Mouse (Mus musculus) heart, embryonic 14.5 days (tissue): ENCODE results near the gene Tbx4. TPM values are rescaled to one million over a fixed set of nuclear protein-coding genes. Genes with fewer than 3 reads are reported as not detected.

Experiments used
- ATAC-seq: fragments of 200-750 bp; cut with Nextera tagmentation; 2 replicates; pipeline ENCODE4 v1.8.0; 2017; ENCODE audit warnings: low read depth, moderate TSS enrichment; ENCODE audit not compliant: insufficient number of reproducible peaks, insufficient read depth, low FRiP score
- H3K27ac ChIP-seq, 2 experiments: fragments of 200-500 bp in 1 of 2; fragments of 300-500 bp in 1 of 2; sonication (generic) in 1 of 2; replicated peaks in 1 of 2; 2 replicates each; pipeline ENCODE4 v1.5.1; 2012 to 2014; ENCODE audit warnings: low read depth in 2 of 2, low read length in 2 of 2, control low read depth in 1 of 2, mild to moderate bottlenecking in 1 of 2, mixed read lengths in 1 of 2; ENCODE audit not compliant: control insufficient read depth in 1 of 2, insufficient read depth in 1 of 2
- H3K27me3 ChIP-seq: fragments of 300-500 bp; sonication (generic); 2 replicates; pipeline ENCODE4 v1.6.1; 2014; ENCODE audit warnings: mild to moderate bottlenecking, low read length, control low read depth; ENCODE audit not compliant: control insufficient read depth, insufficient read depth
- H3K36me3 ChIP-seq: fragments of 300-500 bp; sonication (generic); 2 replicates; pipeline ENCODE4 v1.6.1; 2014; ENCODE audit warnings: mild to moderate bottlenecking, control low read depth, low read length, mixed read lengths; ENCODE audit not compliant: control insufficient read depth, insufficient read depth
- H3K4me1 ChIP-seq, 2 experiments: fragments of 200-500 bp in 1 of 2; fragments of 300-500 bp in 1 of 2; sonication (generic) in 1 of 2; 2 replicates each; pipeline ENCODE4 v1.6.1; 2012 to 2014; ENCODE audit warnings: low read length in 2 of 2, control low read depth in 1 of 2, mixed read lengths in 1 of 2; ENCODE audit not compliant: control insufficient read depth in 2 of 2, insufficient read depth in 2 of 2
- H3K4me2 ChIP-seq: fragments of 300-500 bp; sonication (generic); 2 replicates; pipeline ENCODE4 v1.6.1; 2014; ENCODE audit warnings: mild to moderate bottlenecking, low read length
- H3K4me3 ChIP-seq, 2 experiments: fragments of 200-500 bp in 1 of 2; fragments of 300-500 bp in 1 of 2; sonication (generic) in 1 of 2; 2 replicates each; pipeline ENCODE4 v1.5.1; 2012 to 2014; ENCODE audit warnings: low read length in 2 of 2, mild to moderate bottlenecking in 2 of 2, control low read depth in 1 of 2, low read depth in 1 of 2, moderate library complexity in 1 of 2; ENCODE audit not compliant: control insufficient read depth in 1 of 2, insufficient read depth in 1 of 2
- H3K9ac ChIP-seq: fragments of 300-500 bp; sonication (generic); 2 replicates; pipeline ENCODE4 v1.6.1; 2014; ENCODE audit warnings: mild to moderate bottlenecking, low read length
- H3K9me3 ChIP-seq: fragments of 300-500 bp; sonication (generic); 2 replicates; pipeline ENCODE4 v1.6.1; 2016; ENCODE audit warnings: low read length, control low read depth; ENCODE audit not compliant: control insufficient read depth
- WGBS: fragments of 180-500 bp; shearing (Covaris S2); extraction: QIAGEN DNeasy Blood & Tissue Kit; methylation state at CpG from one replicate; pipeline ENCODE4 v1.1.7; 2014; 5-methylcytosine and 5-hydroxymethylcytosine counted together
- polyA plus RNA-seq: library from polyadenylated mRNA; unstranded; fragments of >200 nt; fragmentation: Nextera tagmentation; extraction: Ambion mirVana; gene quantifications from 2 replicates; pipeline ENCODE4 v1.2.1, GENCODE M21; 2014

Gene Tbx4
- polyA plus RNA-seq, 1 experiment from 2014 or later: 0.23 TPM

GRCm38 (mm10) chr11:85917091-85917992 lies 31.1 kb downstream of the Tbx4 start:
- Histone ChIP-seq H3K4me1 (peaks cover 3 to 8% of the 10 kb centered on the region in 2 experiments; a peak in 1 of 4 replicates), H3K36me3 (no peaks in the 10 kb centered on the region), H3K27ac (no peak overlapping the region), H3K27me3 (peaks cover 24% of the 10 kb centered on the region), H3K9ac (no peak overlapping the region), H3K4me3 (no peak overlapping the region), H3K9me3 (no peaks in the 10 kb centered on the region), H3K4me2 (no peak overlapping the region)
- ATAC-seq: no peak
- WGBS: 52% methylated on average over 12 of the region's 12 CpGs

- Histone ChIP-seq H3K27ac (no peak overlapping the region), H3K9ac (no peak overlapping the region), H3K27me3 (peaks cover 30% of the 10 kb centered on the region), H3K36me3 (no peaks in the 10 kb centered on the region), H3K4me3 (no peak overlapping the region), H3K4me2 (no peak overlapping the region), H3K4me1 (peaks cover 3 to 8% of the 10 kb centered on the region in 2 experiments; a peak in 1 of 4 replicates), H3K9me3 (no peaks in the 10 kb centered on the region)
- ATAC-seq: no peak
- WGBS: 23% methylated on average over 11 of the region's 11 CpGs
These were observed 31.7 kb downstream of the Tbx4 start for GRCm38 (mm10) chr11:85917993-85918325.

GRCm38 (mm10) chr11:85918388-85918940 lies 32.2 kb downstream of the Tbx4 start:
- Histone ChIP-seq H3K27me3 (peaks cover 35% of the 10 kb centered on the region), H3K9me3 (no peaks in the 10 kb centered on the region), H3K4me1 (peaks cover 3 to 8% of the 10 kb centered on the region in 2 experiments; a peak in 1 of 4 replicates), H3K9ac (no peak overlapping the region), H3K4me2 (no peak overlapping the region), H3K4me3 (no peak overlapping the region), H3K27ac (no peak overlapping the region), H3K36me3 (no peaks in the 10 kb centered on the region)
- WGBS: 48% methylated on average over 10 of the region's 10 CpGs
- no peak for ATAC-seq

- Histone ChIP-seq H3K27ac (no peak overlapping the region), H3K36me3 (no peaks in the 10 kb centered on the region), H3K9me3 (no peaks in the 10 kb centered on the region), H3K4me2 (peak overlapping the region; percentile 59), H3K4me1 (no peaks in the 10 kb centered on the region; a peak in 1 of 4 replicates), H3K9ac (no peak overlapping the region), H3K4me3 (peak overlapping the region; percentile 25 to 27), H3K27me3 (peaks cover 64% of the 10 kb centered on the region)
- WGBS: 12% methylated on average over 19 of the region's 19 CpGs
- no peak for ATAC-seq
These were observed 39.1 kb downstream of the Tbx4 start for GRCm38 (mm10) chr11:85925294-85925743.

- Histone ChIP-seq H3K27ac (no peak overlapping the region), H3K4me1 (no peaks in the 10 kb centered on the region; a peak in 1 of 4 replicates), H3K9me3 (no peaks in the 10 kb centered on the region), H3K4me2 (peak overlapping the region; percentile 29), H3K4me3 (peak overlapping the region in 1 of 2 experiments; percentile 1; a peak in 1 of 4 replicates), H3K27me3 (peaks cover 57% of the 10 kb centered on the region), H3K9ac (no peak overlapping the region), H3K36me3 (no peaks in the 10 kb centered on the region)
- no peak for ATAC-seq
- 10% methylated on average over 16 of the region's 16 CpGs for WGBS
These were observed 40.1 kb downstream of the Tbx4 start for GRCm38 (mm10) chr11:85926287-85926764.

GRCm38 (mm10) chr11:85928106-85928505 lies 41.9 kb downstream of the Tbx4 start:
- ATAC-seq: no peak
- Histone ChIP-seq H3K36me3 (no peaks in the 10 kb centered on the region), H3K27ac (no peak overlapping the region), H3K9me3 (no peaks in the 10 kb centered on the region), H3K4me1 (no peaks in the 10 kb centered on the region; a peak in 1 of 4 replicates), H3K4me3 (no peak overlapping the region), H3K9ac (no peak overlapping the region), H3K27me3 (peaks cover 44% of the 10 kb centered on the region), H3K4me2 (no peak overlapping the region)
- 62% methylated on average over 4 of the region's 4 CpGs for WGBS

- ATAC-seq: no peak
- no peaks in the 10 kb centered on the region; a peak in 1 of 4 replicates for H3K4me1 ChIP-seq
- no peak overlapping the region for H3K4me2 ChIP-seq
- no peak overlapping the region for H3K27ac ChIP-seq
- no peaks in the 10 kb centered on the region for H3K36me3 ChIP-seq
- H3K9ac ChIP-seq: no peak overlapping the region
- H3K9me3 ChIP-seq: no peaks in the 10 kb centered on the region
- WGBS: 79% methylated on average over 6 of the region's 6 CpGs
- peaks cover 29% of the 10 kb centered on the region for H3K27me3 ChIP-seq
- no peak overlapping the region for H3K4me3 ChIP-seq
These were observed 43.4 kb downstream of the Tbx4 start for GRCm38 (mm10) chr11:85929651-85930050.
